Mouse (Mus musculus) common myeloid progenitor, adult 5-6 weeks (primary cell): ENCODE measurements around the gene Pklr. TPM values are rescaled to one million over a fixed set of nuclear protein-coding genes. Genes with fewer than 3 reads are reported as not detected.

Experiments
- ATAC-seq: replicated peaks from 2 replicates; pipeline ENCODE4 v1.8.0; 2016; ENCODE audit warnings: low read depth, mild to moderate bottlenecking, moderate TSS enrichment, inconsistent platforms; ENCODE audit not compliant: poor library complexity, severe bottlenecking
- total RNA-seq: library from RNA; stranded (forward); fragments of 200-1000, 187-1606 nt; gene quantifications from 2 replicates; pipeline ENCODE4 v1.2.3, GENCODE M21; 2017

Gene Pklr
- total RNA-seq, 1 experiment from 2014 or later = 44.1 TPM

DNA sequence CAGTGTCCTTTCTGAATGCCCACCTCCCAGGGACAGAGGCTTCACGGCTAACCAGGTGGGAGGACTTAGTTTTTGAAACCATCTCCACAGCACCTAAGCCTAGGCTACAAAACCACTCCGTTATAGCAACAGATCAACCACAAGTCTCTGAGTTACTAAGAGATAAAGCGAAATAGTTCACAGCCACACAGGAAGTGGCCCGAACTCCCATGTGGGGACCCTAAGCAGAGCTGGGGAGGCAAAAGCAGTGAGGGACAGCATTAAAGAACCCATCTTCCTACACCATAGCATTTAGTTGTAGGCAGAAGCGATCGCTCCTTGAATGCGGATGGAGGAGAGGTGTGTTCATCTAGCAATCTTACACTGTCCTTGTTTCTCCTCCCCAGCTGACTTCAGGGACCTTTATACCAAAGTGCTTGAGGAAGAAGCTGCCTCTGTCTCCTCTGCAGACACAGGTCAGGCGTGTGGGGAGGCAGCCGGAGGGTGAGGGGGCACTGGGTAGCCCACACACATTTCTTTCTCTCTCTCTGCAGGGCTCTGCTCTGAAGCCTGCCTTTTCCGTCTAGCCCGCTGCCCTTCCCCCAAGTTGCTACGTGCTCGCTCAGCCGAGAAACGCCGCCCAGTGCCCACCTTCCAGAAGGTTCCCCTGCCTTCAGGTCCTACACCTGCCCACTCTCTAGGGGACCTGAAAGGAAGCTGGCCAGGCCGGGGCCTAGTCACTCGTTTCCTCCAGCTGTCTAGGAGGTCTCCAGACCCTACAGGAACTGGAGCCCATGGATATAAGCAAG lies 51.9 kb downstream of the Pklr start:
- no peak for ATAC-seq

DNA sequence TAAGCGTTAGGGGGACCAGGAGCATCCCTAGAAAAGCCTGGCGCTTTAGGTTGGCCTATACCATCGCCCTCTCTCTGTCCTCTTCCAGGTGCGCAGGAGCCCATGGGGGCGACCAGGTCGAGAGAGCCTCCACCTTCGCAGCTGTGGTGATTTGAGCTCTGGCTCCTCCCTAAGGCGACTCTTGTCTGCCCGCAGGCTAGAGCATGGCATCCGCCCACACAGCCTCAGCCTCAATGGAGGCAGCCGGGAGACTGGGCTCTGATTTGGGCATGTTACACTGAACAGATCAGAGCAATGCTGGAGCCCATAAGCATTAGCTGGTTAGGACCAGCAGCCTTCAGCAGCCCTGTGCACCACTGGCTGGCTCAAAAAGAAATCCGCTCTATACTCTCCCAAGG lies 52.5 kb downstream of the Pklr start:
- no peak for ATAC-seq

- peak; percentile 53 for ATAC-seq
Measured at GRCm38 (mm10) chr3:89190436-89190835, 54.5 kb downstream of the Pklr start.

DNA sequence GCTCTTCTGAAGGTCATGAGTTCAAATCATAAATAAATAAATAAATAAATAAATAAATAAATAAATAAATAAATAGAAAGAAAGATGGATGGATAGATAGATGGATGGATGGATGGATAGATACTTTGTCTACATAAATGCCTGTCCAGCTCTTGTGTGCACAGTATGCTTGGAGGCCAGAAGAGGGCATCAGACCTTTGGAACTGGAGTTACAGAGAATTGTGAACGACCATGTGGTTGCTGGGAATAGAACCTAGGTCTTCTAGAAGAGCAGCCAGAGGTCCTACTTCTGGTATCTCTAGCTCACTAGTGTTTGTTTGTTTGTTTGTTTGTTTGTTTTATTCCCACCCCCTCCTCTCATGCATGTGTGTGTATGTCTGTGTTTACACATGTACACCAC lies 57.4 kb downstream of the Pklr start:
- ATAC-seq = no peak

GRCm38 (mm10) chr3:89193853-89194252 lies 57.9 kb downstream of the Pklr start:
- peak; percentile 33; the same call in 1 of the 2 replicates for ATAC-seq

Other genes starting within 250 kb of the Pklr start
- 34.5 and 46.1 TPM in 2 replicates for gene Msto1, start 222.1 kb upstream of the Pklr start, total RNA-seq
- 30.2 and 37.4 TPM in 2 replicates for gene Ash1l, start 185.5 kb upstream of the Pklr start, total RNA-seq
- gene Dap3, start 185.0 kb upstream of the Pklr start, total RNA-seq = 93.1 and 111 TPM in 2 replicates
- 15.8 and 18.3 TPM in 2 replicates for gene Rusc1, start 42.8 kb upstream of the Pklr start, total RNA-seq
- not detected in 2 replicates for gene Gm43738, start 35.0 kb upstream of the Pklr start, total RNA-seq
- 102 and 103 TPM in 2 replicates for gene Fdps, start 34.2 kb upstream of the Pklr start, total RNA-seq
- 0.37 and 0.53 TPM in 2 replicates for gene Hcn3, start 24.1 kb downstream of the Pklr start, total RNA-seq
- gene Clk2, start 28.7 kb downstream of the Pklr start, total RNA-seq = 48.5 and 80.8 TPM in 2 replicates
- gene Scamp3, start 41.3 kb downstream of the Pklr start, total RNA-seq = 29.2 and 46.9 TPM in 2 replicates
- gene Fam189b, start 47.0 kb downstream of the Pklr start, total RNA-seq = 4.5 and 8.6 TPM in 2 replicates
- 37.8 and 41.5 TPM in 2 replicates for gene Gba, start 66.8 kb downstream of the Pklr start, total RNA-seq
- 0.09 TPM in 1 of 2 replicates, not detected in the other for gene Thbs3, start 79.0 kb downstream of the Pklr start, total RNA-seq
- gene Mtx1, start 90.9 kb downstream of the Pklr start, total RNA-seq = 81.9 and 104 TPM in 2 replicates
- gene Muc1, start 92.9 kb downstream of the Pklr start, total RNA-seq = 0.29 TPM in 1 of 2 replicates, not detected in the other
- 142 and 159 TPM in 2 replicates for gene Krtcap2, start 109.8 kb downstream of the Pklr start, total RNA-seq
- 0.49 and 7.1 TPM in 2 replicates for gene Trim46, start 110.2 kb downstream of the Pklr start, total RNA-seq
- gene Dpm3, start 123.2 kb downstream of the Pklr start, total RNA-seq = 63.6 and 66.6 TPM in 2 replicates
- 32.5 and 65.3 TPM in 2 replicates for gene Slc50a1, start 134.4 kb downstream of the Pklr start, total RNA-seq
- gene Efna1, start 145.0 kb downstream of the Pklr start, total RNA-seq = not detected in 2 replicates
- gene Efna3, start 186.8 kb downstream of the Pklr start, total RNA-seq = not detected in 2 replicates
- gene Efna4, start 201.9 kb downstream of the Pklr start, total RNA-seq = 1.7 and 3.8 TPM in 2 replicates
- 34.0 and 35.2 TPM in 2 replicates for gene Adam15, start 213.9 kb downstream of the Pklr start, total RNA-seq
- not detected in 2 replicates for gene Dcst2, start 225.8 kb downstream of the Pklr start, total RNA-seq
- gene Dcst1, start 229.1 kb downstream of the Pklr start, total RNA-seq = 0.09 TPM in 1 of 2 replicates, not detected in the other